10 mouse cellular contexts compared by ENCODE assay signal in genomic region chr8:110847645-110848495, GRCm38 (mm10). TPM values are rescaled to one million over a fixed set of nuclear protein-coding genes. Genes with fewer than 3 reads are reported as not detected.
DNase-seq lines count a peak whose midpoint lies in the region; ATAC-seq lines count a peak whose summit lies in the region.
"Had no signal": no experiment of that assay in that cellular context is flagged by ENCODE, and none has a peak within 500 bp of the region (broad histone marks: within the 10 kb centered on the region; RNA-seq: fewer than 3 reads in every experiment).

No protein-coding gene starts in this region.

- peak overlapping the region; percentile 89 for H3K9ac ChIP-seq in heart, embryonic 16.5 days (ENCODE audit: low read length)
- H3K9ac ChIP-seq in lung, embryonic 16.5 days (ENCODE audit: low read length): peak overlapping the region; percentile 84

- DNase-seq in cerebellum, adult 9-11 months: peak; percentile 11
- no peak for DNase-seq in cerebellum, postnatal 4 days (ENCODE audit: low spot score in 2 of 2)
- DNase-seq in CD4-positive helper T cell, adult 2 months (ENCODE audit: low read depth, low spot score): peak; percentile 5
- DNase-seq in natural killer cell, adult 2 months (ENCODE audit: low spot score in 2 of 2): no peak

- H3K27ac ChIP-seq in heart, embryonic 16.5 days (ENCODE audit: low read length): no peak overlapping the region
- H3K27ac ChIP-seq in lung, embryonic 16.5 days (ENCODE audit: low read length): no peak overlapping the region

- H3K9me3 ChIP-seq in heart, embryonic 16.5 days (replicated peaks; ENCODE audit: control insufficient read depth, low read length): no peaks in the 10 kb centered on the region
- H3K9me3 ChIP-seq in lung, embryonic 16.5 days (ENCODE audit: control insufficient read depth, low read length): no peaks in the 10 kb centered on the region

- H3K4me2 ChIP-seq in heart, embryonic 16.5 days (ENCODE audit: low read depth, low read length): peak overlapping the region; percentile 89
- peak overlapping the region; percentile 80 for H3K4me2 ChIP-seq in lung, embryonic 16.5 days (ENCODE audit: low read depth, low read length)

- peak overlapping the region; percentile 74 for H3K4me3 ChIP-seq in heart, embryonic 16.5 days (ENCODE audit: low read length)
- H3K4me3 ChIP-seq in lung, embryonic 16.5 days (ENCODE audit: low read length): peak overlapping the region; percentile 69

- H3K27me3 ChIP-seq in heart, embryonic 16.5 days (ENCODE audit: control insufficient read depth, insufficient read depth, low read length): no peaks in the 10 kb centered on the region
- H3K27me3 ChIP-seq in lung, embryonic 16.5 days (ENCODE audit: control insufficient read depth, insufficient read depth, low read depth, low read length): no peaks in the 10 kb centered on the region

- 32% methylated on average over 14 of the region's 14 CpGs for WGBS in heart, embryonic 16.5 days
- 43% methylated on average over 14 of the region's 14 CpGs for WGBS in lung, embryonic 16.5 days

- peaks cover 46% of the 10 kb centered on the region for H3K36me3 ChIP-seq in heart, embryonic 16.5 days (ENCODE audit: control insufficient read depth, insufficient read depth)
- H3K36me3 ChIP-seq in lung, embryonic 16.5 days (ENCODE audit: control insufficient read depth, insufficient read depth, low read length): peaks cover 27% of the 10 kb centered on the region

- peaks cover 21% of the 10 kb centered on the region for H3K4me1 ChIP-seq in heart, embryonic 16.5 days (ENCODE audit: control insufficient read depth, insufficient read depth, low read length)
- H3K4me1 ChIP-seq in lung, embryonic 16.5 days (replicated peaks; ENCODE audit: control insufficient read depth, insufficient read depth, low read length): peaks cover 21% of the 10 kb centered on the region

- no peak for ATAC-seq in heart, embryonic 16.5 days (replicated peaks; ENCODE audit: extremely low read depth, insufficient read depth, low FRiP score)
- peak; percentile 50 for ATAC-seq in lung, embryonic 16.5 days (ENCODE audit: low read depth)
- ATAC-seq in granulocyte monocyte progenitor cell, adult 5-6 weeks (replicated peaks; ENCODE audit: poor library complexity, severe bottlenecking): no peak
- no peak for ATAC-seq in erythroid progenitor cell, adult 5-6 weeks (replicated peaks; ENCODE audit: low FRiP score, poor library complexity, severe bottlenecking)

RNA-seq across cellular contexts. Expression of gene Sf3b3, which starts 1.3 kb away (rescaled TPM):
- 82.8 and 88.1 TPM in 2 replicates for polyA plus RNA-seq in heart, embryonic 16.5 days (2015; fragmentation: Nextera tagmentation; extraction: Ambion mirVana)
- polyA plus RNA-seq in lung, embryonic 16.5 days (2015; fragmentation: Nextera tagmentation; extraction: Ambion mirVana): 132 and 140 TPM in 2 replicates
- 149 and 187 TPM in 2 replicates for total RNA-seq in granulocyte monocyte progenitor cell, adult 5-6 weeks (2014; fragmentation: Nextera tagmentation)
- 174 and 176 TPM in 2 replicates for total RNA-seq in granulocyte monocyte progenitor cell, adult 5-6 weeks (2017)
- 46.5 and 49.7 TPM in 2 replicates for total RNA-seq in erythroid progenitor cell, adult 5-6 weeks (2015; ENCODE audit: low replicate concordance)
- 57.1 and 60.3 TPM in 2 replicates for total RNA-seq in erythroid progenitor cell, adult 5-6 weeks (2017; ENCODE audit: low replicate concordance)

RNA-seq across cellular contexts. Expression of gene Cog4, which starts 1.5 kb away (rescaled TPM):
- 61.5 and 66.4 TPM in 2 replicates for polyA plus RNA-seq in heart, embryonic 16.5 days (2015; fragmentation: Nextera tagmentation; extraction: Ambion mirVana)
- polyA plus RNA-seq in lung, embryonic 16.5 days (2015; fragmentation: Nextera tagmentation; extraction: Ambion mirVana): 73.9 and 74.9 TPM in 2 replicates
- total RNA-seq in granulocyte monocyte progenitor cell, adult 5-6 weeks (2014; fragmentation: Nextera tagmentation): 31.2 and 35.3 TPM in 2 replicates
- total RNA-seq in granulocyte monocyte progenitor cell, adult 5-6 weeks (2017): 25.1 and 40.6 TPM in 2 replicates
- 18.9 and 27.4 TPM in 2 replicates for total RNA-seq in erythroid progenitor cell, adult 5-6 weeks (2015; ENCODE audit: low replicate concordance)
- 21.6 and 55.7 TPM in 2 replicates for total RNA-seq in erythroid progenitor cell, adult 5-6 weeks (2017; ENCODE audit: low replicate concordance)

RNA-seq across cellular contexts. Expression of gene Il34, which starts 42.1 kb away (rescaled TPM):
- polyA plus RNA-seq in heart, embryonic 16.5 days (2015; fragmentation: Nextera tagmentation; extraction: Ambion mirVana): 1.5 and 1.9 TPM in 2 replicates
- 4.9 and 6.5 TPM in 2 replicates for polyA plus RNA-seq in lung, embryonic 16.5 days (2015; fragmentation: Nextera tagmentation; extraction: Ambion mirVana)
- total RNA-seq in granulocyte monocyte progenitor cell, adult 5-6 weeks (2014; fragmentation: Nextera tagmentation): not detected in 2 replicates
- total RNA-seq in granulocyte monocyte progenitor cell, adult 5-6 weeks (2017): not detected in 2 replicates
- total RNA-seq in erythroid progenitor cell, adult 5-6 weeks (2015; ENCODE audit: low replicate concordance): 1.3 TPM in 1 of 2 replicates, not detected in the other
- 0.91 TPM in 1 of 2 replicates, not detected in the other for total RNA-seq in erythroid progenitor cell, adult 5-6 weeks (2017; ENCODE audit: low replicate concordance)
- total RNA-seq: common myeloid progenitor, adult 5-6 weeks; neutrophil, adult 5-6 weeks had no signal

RNA-seq across cellular contexts. Expression of gene Fuk, which starts 54.4 kb away (rescaled TPM):
- 5.7 and 7.2 TPM in 2 replicates for polyA plus RNA-seq in heart, embryonic 16.5 days (2015; fragmentation: Nextera tagmentation; extraction: Ambion mirVana)
- polyA plus RNA-seq in lung, embryonic 16.5 days (2015; fragmentation: Nextera tagmentation; extraction: Ambion mirVana): 9.8 and 10.6 TPM in 2 replicates
- 3.9 and 4.4 TPM in 2 replicates for total RNA-seq in granulocyte monocyte progenitor cell, adult 5-6 weeks (2014; fragmentation: Nextera tagmentation)
- 1.8 and 4.0 TPM in 2 replicates for total RNA-seq in granulocyte monocyte progenitor cell, adult 5-6 weeks (2017)
- total RNA-seq in erythroid progenitor cell, adult 5-6 weeks (2015; ENCODE audit: low replicate concordance): 0.42 TPM in 1 of 2 replicates, not detected in the other
- 0.51 and 1.4 TPM in 2 replicates for total RNA-seq in erythroid progenitor cell, adult 5-6 weeks (2017; ENCODE audit: low replicate concordance)

Comparison
In these comparisons a context has a peak if more than half of its experiments do, and no peak if none do; other contexts are left out.
1. DNase-seq: peak in cerebellum, adult 9-11 months (single experiment) and CD4-positive helper T cell, adult 2 months (single experiment); none in cerebellum, postnatal 4 days (0 of 2) and natural killer cell, adult 2 months (0 of 2).